Mouse (Mus musculus) neutrophil, adult 83 days (primary cell): Measurements from ENCODE around the gene Mcm9. TPM values are rescaled to one million over a fixed set of nuclear protein-coding genes. Genes with fewer than 3 reads are reported as not detected.

Experiments used
- total RNA-seq, 2 experiments: library from RNA; stranded (reverse); gene quantifications; one replicate each; pipeline ENCODE4 v1.2.4; 2023

Gene Mcm9
- 10 to 100 TPM; 10.5 to 11.8 TPM for total RNA-seq

GRCm38 (mm10) chr10:53630339-53630738 is at the start of gene Mcm9:
TSS of gene Mcm9 (minus strand) at chr10:53630439.

GRCm38 (mm10) chr10:53596677-53597120 is 33.5 kb downstream of the Mcm9 start, which contains the start of gene Asf1a:
TSS of gene Asf1a (plus strand) at chr10:53596757.

Other genes with a start within 250 kb of the Mcm9 start
- 10 to 100 TPM; 25.5 to 26.5 TPM for gene Asf1a, start 33.7 kb downstream of the Mcm9 start, total RNA-seq
- under 1 TPM in 1 of 2 experiments, not detected in 1; 0.39 TPM for gene Fam184a, start 120.7 kb upstream of the Mcm9 start, total RNA-seq